Mouse (Mus musculus): ENCODE data around the gene Olfr91.

DNA sequence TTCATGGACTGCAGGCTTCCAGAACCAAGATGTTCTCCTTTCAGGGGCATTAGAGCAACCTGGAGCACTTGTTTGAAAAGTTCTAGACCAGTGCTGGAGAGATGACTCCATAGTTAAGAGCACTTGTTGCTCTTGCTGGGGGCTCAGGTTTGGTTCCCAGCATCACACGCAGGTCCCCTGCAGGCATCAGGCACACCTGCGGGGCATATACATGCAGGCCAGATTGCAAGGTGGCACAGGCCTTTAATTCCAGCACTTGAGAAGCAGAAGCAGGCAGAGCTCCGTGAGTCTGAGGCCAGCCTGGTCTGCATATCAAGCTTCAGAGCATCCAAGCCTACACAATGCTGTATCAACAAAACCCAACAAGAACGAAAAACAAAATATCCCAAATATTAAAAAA, 16.4 kb downstream of the Olfr91 start:
- no peak for TF ChIP-seq POLR2A (IDR thresholded peaks at IDR 0.05; ENCODE audit: insufficient read length, low read depth)
- no peak for TF ChIP-seq MYOD1 (IDR thresholded peaks at IDR 0.05; ENCODE audit: control insufficient read depth in 1 of 3, insufficient read length in 2 of 3, low read depth in 2 of 3)
- TF ChIP-seq USF1 (IDR thresholded peaks at IDR 0.05; ENCODE audit: low read depth), result no peak
- TF ChIP-seq E2F4 (IDR thresholded peaks at IDR 0.05; ENCODE audit: insufficient read depth), result no peak
- peak; percentile 33 for TF ChIP-seq POLR2AphosphoS2 (IDR thresholded peaks at IDR 0.05; ENCODE audit: insufficient read length, low read depth)
- TF ChIP-seq CEBPB (IDR thresholded peaks at IDR 0.05; ENCODE audit: insufficient read depth, poor library complexity, severe bottlenecking), result no peak
- TF ChIP-seq MYOG (IDR thresholded peaks at IDR 0.05; ENCODE audit: control insufficient read depth in 1 of 3, insufficient read depth in 1 of 3, insufficient read length in 2 of 3, low read depth in 2 of 3), result no peak
- no peak for TF ChIP-seq MAX (IDR thresholded peaks at IDR 0.05; ENCODE audit: low read depth)
- no peak for TF ChIP-seq REST (IDR thresholded peaks at IDR 0.05; ENCODE audit: insufficient read depth, insufficient read length)
- TF ChIP-seq TCF12 (IDR thresholded peaks at IDR 0.05; ENCODE audit: insufficient read depth, poor library complexity, severe bottlenecking), result no peak
- TF ChIP-seq TCF3 (IDR thresholded peaks at IDR 0.05; ENCODE audit: insufficient read length, low read depth), result no peak
- no peak for TF ChIP-seq SRF (IDR thresholded peaks at IDR 0.05; ENCODE audit: control insufficient read depth, insufficient read length, low read depth)

Data from myocyte (in vitro differentiated cells).